Mouse (Mus musculus) left cerebral cortex, adult 6 months (tissue): ENCODE results near the gene Aanat. TPM values are rescaled to one million over a fixed set of nuclear protein-coding genes. Genes with fewer than 3 reads are reported as not detected.

Experiments
- long read RNA-seq, 2 experiments: library from polyadenylated mRNA; unstranded; transcript quantifications; one replicate each; pipeline ENCODE4 v2.0.0; 2019 to 2020
- polyA plus RNA-seq: library from polyadenylated mRNA; unstranded; fragments of <200 nt; fragmentation: Nextera tagmentation; gene quantifications from 2 replicates; pipeline ENCODE4 v1.2.3, GENCODE M21; 2021

Aanat gene
- 0.10 and 0.18 TPM in 2 replicates for polyA plus RNA-seq
- long read RNA-seq, experiment 1, partial matches to known transcripts = 0 of 1 reads
- long read RNA-seq, experiment 1, other reads (novel, unspliced or antisense) = 1 of 1 reads
- long read RNA-seq, experiment 2 = 0 reads

GRCm38 (mm10) chr11:116586310-116586709 lies at the start of gene Aanat:
Aanat (plus strand) TSS chr11:116586432.

GRCm38 (mm10) chr11:116581376-116581814 lies 4.8 kb upstream of the Aanat start, which contains the start of gene Ube2o:
Ube2o (minus strand) TSS chr11:116581447.

GRCm38 (mm10) chr11:116626299-116627071 lies 40.3 kb downstream of the Aanat start, which contains the start of gene Rhbdf2:
Rhbdf2 (minus strand) TSS chr11:116627019.

Other genes starting within 250 kb of the Aanat start
- 36.6 and 49.2 TPM in 2 replicates for gene Rnf157, start 173.4 kb upstream of the Aanat start, polyA plus RNA-seq
- 4.5 and 15.9 TPM in 2 replicates for gene Ubald2, start 152.3 kb upstream of the Aanat start, polyA plus RNA-seq
- gene Qrich2, start 120.2 kb upstream of the Aanat start, polyA plus RNA-seq = 0.05 TPM in 1 of 2 replicates, not detected in the other
- 54.8 and 59.0 TPM in 2 replicates for gene Prpsap1, start 92.2 kb upstream of the Aanat start, polyA plus RNA-seq
- gene Sphk1, start 55.5 kb upstream of the Aanat start, polyA plus RNA-seq = 4.8 and 4.9 TPM in 2 replicates
- gene Ube2o, start 5.0 kb upstream of the Aanat start, polyA plus RNA-seq = 16.7 and 25.2 TPM in 2 replicates
- 0.18 and 0.51 TPM in 2 replicates for gene Rhbdf2, start 40.6 kb downstream of the Aanat start, polyA plus RNA-seq
- 13.9 and 15.9 TPM in 2 replicates for gene Prcd, start 67.1 kb downstream of the Aanat start, polyA plus RNA-seq
- gene Cygb, start 67.9 kb downstream of the Aanat start, polyA plus RNA-seq = 31.5 and 55.9 TPM in 2 replicates
- gene St6galnac1, start 189.1 kb downstream of the Aanat start, polyA plus RNA-seq = not detected in 2 replicates
- 2.4 and 34.7 TPM in 2 replicates for gene Mxra7, start 241.6 kb downstream of the Aanat start, polyA plus RNA-seq